Mouse (Mus musculus): ENCODE results near the gene Fam213a. TPM values are rescaled to one million over a fixed set of nuclear protein-coding genes. Genes with fewer than 3 reads are reported as not detected.

Fam213a gene
- polyA plus RNA-seq, 1 experiment from 2014 or later, result 32.4 TPM

- WGBS, result 48% methylated on average over 2 of the region's 2 CpGs
- peaks cover 35% of the 10 kb centered on the region for H3K4me1 ChIP-seq (replicated peaks; ENCODE audit: control insufficient read depth, insufficient read depth)
- H3K36me3 ChIP-seq (ENCODE audit: control insufficient read depth, insufficient read depth, low read length), result no peaks in the 10 kb centered on the region
- peak overlapping the region; percentile 83 for H3K27ac ChIP-seq (replicated peaks)
- H3K27me3 ChIP-seq (ENCODE audit: control insufficient read depth, insufficient read depth, low read length), result no peaks in the 10 kb centered on the region
- ATAC-seq (ENCODE audit: low FRiP score, low TSS enrichment) (peak; percentile 2; the same call in 1 of the 2 replicates), DNase-seq (ENCODE audit: low spot score) (no peak)
- no peak overlapping the region for H3K4me3 ChIP-seq (ENCODE audit: low read depth, low read length)
- H3K9ac ChIP-seq (ENCODE audit: low read length), result no peak overlapping the region
- TF ChIP-seq CTCF (IDR thresholded peaks at IDR 0.05; ENCODE audit: low read depth), result no peak
- TF ChIP-seq EP300 (optimal IDR thresholded peaks at IDR 0.05), result no peak
- no peaks in the 10 kb centered on the region for H3K9me3 ChIP-seq (ENCODE audit: control insufficient read depth, low read length)
- H3K4me2 ChIP-seq (replicated peaks; ENCODE audit: low read depth), result peak overlapping the region; percentile 17
These were observed 54.6 kb downstream of the Fam213a start for GRCm38 (mm10) chr14:40958986-40959381.

DNA sequence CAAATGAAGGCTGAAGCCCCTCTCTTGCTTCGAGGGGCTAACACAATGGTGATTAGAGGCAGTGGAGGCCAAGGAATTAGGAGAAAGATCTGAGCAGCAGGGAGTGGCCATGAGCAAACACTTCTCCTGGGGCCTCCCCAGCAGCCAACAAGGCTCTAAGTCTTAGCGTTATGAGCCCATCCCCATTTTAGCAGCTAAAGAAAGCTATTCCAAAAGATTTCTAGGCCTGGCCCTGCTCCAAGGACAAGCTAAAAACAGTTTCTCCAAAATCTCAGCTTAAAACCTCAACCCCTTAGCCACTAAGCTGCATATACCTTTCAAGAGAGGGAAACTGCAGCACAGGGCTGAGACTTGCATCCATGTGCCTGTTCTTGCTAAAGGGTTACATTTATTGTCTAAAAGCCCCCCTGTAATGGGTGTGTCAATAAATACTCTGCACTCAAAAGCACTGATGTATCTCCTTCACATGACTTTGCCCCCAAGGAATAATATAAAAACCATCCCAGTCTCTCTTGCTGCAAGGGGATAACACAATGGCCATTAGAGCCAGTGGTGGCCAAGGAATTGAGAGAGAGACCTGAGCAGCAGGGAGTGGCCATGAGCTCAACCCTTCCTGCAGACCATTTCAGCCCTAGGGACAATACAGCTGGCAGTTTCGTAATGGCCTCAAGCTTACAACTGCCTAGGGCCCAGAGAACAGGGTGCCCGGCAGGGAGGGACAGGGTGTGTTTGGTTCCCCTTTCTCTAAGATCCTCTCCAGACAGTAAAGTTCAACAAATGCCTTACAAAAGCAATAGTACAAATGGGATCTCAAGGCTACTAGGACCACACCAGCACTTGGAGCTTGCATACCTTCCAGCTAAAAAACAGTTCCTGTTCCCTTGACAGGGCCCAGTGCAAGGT lies 55.3 kb downstream of the Fam213a start:
- Histone ChIP-seq H3K27ac (replicated peaks) (peak overlapping the region; percentile 83), H3K9me3 (ENCODE audit: control insufficient read depth, low read length) (no peaks in the 10 kb centered on the region), H3K4me3 (ENCODE audit: low read depth, low read length) (no peak overlapping the region), H3K4me2 (replicated peaks; ENCODE audit: low read depth) (no peak overlapping the region; the same call in 1 of the 2 replicates), H3K4me1 (replicated peaks; ENCODE audit: control insufficient read depth, insufficient read depth) (peaks cover 29% of the 10 kb centered on the region), H3K9ac (ENCODE audit: low read length) (no peak overlapping the region), H3K36me3 (ENCODE audit: control insufficient read depth, insufficient read depth, low read length) (no peaks in the 10 kb centered on the region), H3K27me3 (ENCODE audit: control insufficient read depth, insufficient read depth, low read length) (no peaks in the 10 kb centered on the region)
- TF ChIP-seq EP300 (optimal IDR thresholded peaks at IDR 0.05) (no peak), CTCF (IDR thresholded peaks at IDR 0.05; ENCODE audit: low read depth) (no peak)
- 23% methylated on average over 4 of the region's 4 CpGs for WGBS
- no peak for DNase-seq (ENCODE audit: low spot score)
- ATAC-seq (ENCODE audit: low FRiP score, low TSS enrichment), result peak; percentile 15; the same call in 1 of the 2 replicates

DNA sequence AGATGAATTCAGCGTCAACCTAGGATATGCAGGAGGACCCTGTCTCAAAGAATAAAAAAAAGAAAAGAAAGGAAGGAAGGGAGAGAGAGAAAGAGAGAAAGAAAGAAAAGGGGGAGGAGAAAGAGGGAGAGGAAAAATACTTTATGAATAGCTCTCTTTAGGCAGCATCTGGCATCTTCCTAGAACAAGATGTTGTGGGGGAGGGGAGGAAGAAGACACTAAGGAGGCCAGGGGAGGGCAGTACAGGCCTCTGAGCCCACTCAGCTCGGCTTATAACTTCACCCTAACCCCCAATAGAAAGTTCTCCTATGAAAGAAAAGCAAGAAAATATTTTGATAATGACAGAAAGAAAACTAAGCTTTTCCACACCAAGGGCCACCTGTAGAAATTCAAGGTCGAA lies 56.0 kb downstream of the Fam213a start:
- Histone ChIP-seq H3K9ac (ENCODE audit: low read length) (no peak overlapping the region), H3K4me2 (replicated peaks; ENCODE audit: low read depth) (no peak overlapping the region; the same call in 1 of the 2 replicates), H3K4me1 (replicated peaks; ENCODE audit: control insufficient read depth, insufficient read depth) (peaks cover 29% of the 10 kb centered on the region), H3K27me3 (ENCODE audit: control insufficient read depth, insufficient read depth, low read length) (no peaks in the 10 kb centered on the region), H3K9me3 (ENCODE audit: control insufficient read depth, low read length) (no peaks in the 10 kb centered on the region), H3K4me3 (ENCODE audit: low read depth, low read length) (no peak overlapping the region), H3K27ac (replicated peaks) (peak overlapping the region; percentile 83), H3K36me3 (ENCODE audit: control insufficient read depth, insufficient read depth, low read length) (no peaks in the 10 kb centered on the region)
- WGBS, result 49% methylated on average over 3 of the region's 3 CpGs
- DNase-seq (ENCODE audit: low spot score), result no peak
- ATAC-seq (ENCODE audit: low FRiP score, low TSS enrichment), result no peak
- TF ChIP-seq CTCF (IDR thresholded peaks at IDR 0.05; ENCODE audit: low read depth), result peak; percentile 27
- TF ChIP-seq EP300 (optimal IDR thresholded peaks at IDR 0.05), result no peak

DNA sequence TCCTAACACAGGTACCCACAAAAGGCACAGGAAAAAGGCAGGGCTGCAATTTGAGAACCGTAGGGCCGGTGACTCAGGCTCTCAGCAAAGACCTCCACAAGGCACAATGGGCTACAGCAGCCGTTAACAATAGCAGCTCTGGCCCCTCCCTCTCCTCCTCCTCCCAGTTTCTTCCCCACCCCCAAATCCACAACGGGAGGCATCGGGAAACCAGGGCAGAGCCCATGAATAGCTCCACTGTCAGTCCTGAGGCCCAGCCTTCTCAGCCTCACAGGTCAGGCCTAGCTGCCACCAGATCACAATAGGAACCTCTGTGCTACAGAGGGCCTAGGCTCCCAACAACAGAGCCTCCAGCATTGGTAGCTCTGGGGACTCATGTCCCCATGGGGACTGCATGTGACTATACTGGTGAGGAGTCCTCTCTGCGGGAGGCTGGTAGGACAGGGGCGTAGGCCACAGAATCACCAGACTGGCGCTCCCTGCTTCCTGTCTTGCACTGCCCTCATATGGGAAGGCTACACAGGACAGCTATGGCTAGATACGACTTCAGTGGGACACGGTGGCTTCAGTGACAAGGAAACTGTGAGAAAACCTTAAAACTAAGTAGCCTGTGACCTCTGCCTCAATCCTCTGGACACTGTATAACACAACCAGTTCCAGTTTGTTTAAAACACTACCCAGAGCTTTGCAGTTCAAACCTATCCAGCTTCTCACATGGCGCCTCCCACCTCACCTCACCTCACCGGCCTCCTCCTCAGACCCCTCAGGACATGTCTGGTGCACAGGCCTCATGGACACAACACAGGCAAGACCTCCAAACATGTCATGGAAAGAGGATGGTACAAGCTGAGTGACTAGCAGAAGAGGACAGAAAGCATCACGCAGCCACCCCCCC lies 57.1 kb downstream of the Fam213a start:
- peak overlapping the region; percentile 88 for H3K27ac ChIP-seq (replicated peaks)
- no peaks in the 10 kb centered on the region for H3K36me3 ChIP-seq (ENCODE audit: control insufficient read depth, insufficient read depth, low read length)
- ATAC-seq (ENCODE audit: low FRiP score, low TSS enrichment), result peak; percentile 81
- WGBS, result 27% methylated on average over 13 of the region's 13 CpGs
- H3K4me2 ChIP-seq (replicated peaks; ENCODE audit: low read depth), result peak overlapping the region; percentile 11; the same call in 1 of the 2 replicates
- no peaks in the 10 kb centered on the region for H3K27me3 ChIP-seq (ENCODE audit: control insufficient read depth, insufficient read depth, low read length)
- 0 out of 2 replicates have a peak overlapping the region, but pooled peaks have one; percentile 18 for H3K9ac ChIP-seq (ENCODE audit: low read length)
- H3K9me3 ChIP-seq (ENCODE audit: control insufficient read depth, low read length), result no peaks in the 10 kb centered on the region
- TF ChIP-seq CTCF (IDR thresholded peaks at IDR 0.05; ENCODE audit: low read depth), result peak; percentile 61
- no peak for TF ChIP-seq EP300 (optimal IDR thresholded peaks at IDR 0.05)
- H3K4me3 ChIP-seq (ENCODE audit: low read depth, low read length), result no peak overlapping the region
- DNase-seq (ENCODE audit: low spot score), result peak; percentile 63
- H3K4me1 ChIP-seq (replicated peaks; ENCODE audit: control insufficient read depth, insufficient read depth), result peaks cover 29% of the 10 kb centered on the region

GRCm38 (mm10) chr14:40955596-40956251 lies 57.9 kb downstream of the Fam213a start:
- WGBS, result 24% methylated on average over 10 of the region's 10 CpGs
- Histone ChIP-seq H3K4me3 (ENCODE audit: low read depth, low read length) (no peak overlapping the region), H3K36me3 (ENCODE audit: control insufficient read depth, insufficient read depth, low read length) (no peaks in the 10 kb centered on the region), H3K4me1 (replicated peaks; ENCODE audit: control insufficient read depth, insufficient read depth) (peaks cover 29% of the 10 kb centered on the region), H3K27ac (replicated peaks) (peak overlapping the region; percentile 88), H3K27me3 (ENCODE audit: control insufficient read depth, insufficient read depth, low read length) (no peaks in the 10 kb centered on the region), H3K4me2 (replicated peaks; ENCODE audit: low read depth) (peak overlapping the region; percentile 11; the same call in 1 of the 2 replicates), H3K9me3 (ENCODE audit: control insufficient read depth, low read length) (no peaks in the 10 kb centered on the region), H3K9ac (ENCODE audit: low read length) (no peak overlapping the region)
- no peak for TF ChIP-seq CTCF (IDR thresholded peaks at IDR 0.05; ENCODE audit: low read depth)
- TF ChIP-seq EP300 (optimal IDR thresholded peaks at IDR 0.05), result no peak
- no peak for ATAC-seq (ENCODE audit: low FRiP score, low TSS enrichment)
- DNase-seq (ENCODE audit: low spot score), result no peak
